Mouse (Mus musculus): Measurements from ENCODE around the gene Zscan10.

Zscan10 gene

DNA sequence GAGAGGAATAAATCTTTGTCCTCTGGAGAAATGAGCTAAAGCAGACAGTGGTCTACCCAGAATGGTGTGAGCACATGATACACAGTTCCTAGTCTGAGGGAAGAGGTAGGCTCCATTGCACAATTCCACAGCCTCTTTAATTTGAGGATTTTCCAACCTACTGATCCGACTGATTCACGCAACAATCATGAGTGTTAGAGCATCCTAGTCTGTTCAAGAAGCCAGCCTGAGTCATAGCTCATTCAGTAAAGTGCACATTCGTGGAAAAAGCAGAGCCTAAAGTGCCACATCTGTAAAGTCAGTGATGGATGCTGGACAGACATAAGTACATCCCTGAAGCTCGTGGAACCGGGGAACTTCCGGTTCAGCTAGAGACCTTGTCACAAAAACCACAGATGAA, 50.7 kb downstream of the Zscan10 start:
- DNase-seq (ENCODE audit: low spot score in 2 of 2): no peak

DNA sequence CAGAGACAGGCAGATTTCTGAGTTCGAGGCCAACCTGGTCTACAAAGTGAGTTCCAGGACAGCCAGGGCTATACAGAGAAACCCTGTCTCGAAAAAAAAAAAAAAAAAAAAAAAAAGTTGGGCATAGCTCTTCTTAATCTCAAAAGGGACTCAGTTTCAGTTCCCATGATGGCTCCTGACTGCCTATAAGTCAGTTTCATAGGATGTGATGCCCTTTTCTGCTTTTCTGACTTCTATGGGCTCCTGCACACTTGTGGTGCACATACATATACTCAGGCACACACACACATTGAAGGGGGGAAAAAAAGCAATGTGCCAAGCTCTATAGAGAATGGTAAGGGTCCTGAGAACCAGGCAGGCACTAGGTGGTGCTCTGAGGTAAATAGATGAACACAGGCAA, 52.7 kb downstream of the Zscan10 start:
- DNase-seq (ENCODE audit: low spot score in 2 of 2): no peak

DNA sequence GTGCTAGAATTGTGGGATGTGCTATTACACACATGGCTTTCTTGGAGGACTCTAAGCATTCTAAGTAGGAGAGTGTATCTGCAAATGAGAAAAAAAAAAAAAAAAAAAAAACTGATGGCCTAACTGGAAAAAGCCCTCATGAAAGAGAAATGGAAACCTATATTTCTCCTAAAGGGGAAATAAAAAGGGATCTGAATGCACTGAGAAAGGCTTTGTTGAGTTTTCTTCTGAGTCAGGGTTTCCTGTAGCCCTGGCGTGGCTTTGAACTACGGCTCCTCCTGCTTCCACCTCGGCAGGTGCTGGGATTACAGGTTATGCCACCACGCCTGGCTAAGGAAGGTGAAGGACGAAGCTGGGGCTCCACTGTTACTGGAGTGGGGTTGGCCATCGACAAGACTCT, 53.3 kb downstream of the Zscan10 start:
- no peak for DNase-seq (ENCODE audit: low spot score in 2 of 2)

DNA sequence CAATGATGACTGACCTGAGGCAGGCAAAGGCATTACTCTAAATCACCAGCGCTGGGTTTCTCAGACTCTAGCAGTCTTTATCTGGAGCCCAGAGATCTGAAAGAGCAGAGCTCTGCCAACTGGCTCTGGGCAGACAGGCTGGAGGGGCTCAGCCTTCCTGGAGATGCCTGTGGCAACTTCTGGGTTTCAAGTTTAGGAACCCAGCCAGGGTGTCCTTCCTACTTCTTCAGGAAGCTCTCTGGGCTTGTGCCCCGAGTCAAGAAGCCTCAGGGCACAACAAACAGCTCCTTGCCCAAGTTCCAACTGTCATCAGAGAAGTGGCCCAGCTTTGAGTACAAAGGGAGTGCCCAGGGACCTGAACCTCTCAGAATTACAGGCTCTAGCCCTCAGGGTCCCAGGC, 53.8 kb downstream of the Zscan10 start:
- no peak for DNase-seq (ENCODE audit: low spot score in 2 of 2)

DNA sequence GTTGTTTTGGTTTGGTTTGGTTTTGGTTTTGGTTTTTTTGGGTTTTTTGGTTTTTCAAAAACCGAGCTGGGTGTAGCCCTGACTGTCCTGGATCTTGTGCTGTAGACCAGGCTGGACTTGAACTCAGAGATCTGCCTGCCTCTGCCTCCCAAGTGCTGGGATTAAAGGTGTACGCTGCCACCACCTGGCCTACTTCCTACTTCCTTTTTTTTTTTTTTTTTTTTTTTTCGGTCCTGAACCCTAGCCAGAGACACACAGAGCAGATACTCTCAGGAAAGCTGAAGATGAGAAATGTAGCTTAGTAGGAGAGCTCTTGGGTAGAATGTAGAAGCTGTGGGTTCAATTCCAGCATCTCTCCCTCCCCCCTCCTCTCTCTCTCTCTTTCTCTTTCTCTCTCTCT, 57.8 kb downstream of the Zscan10 start:
- no peak for DNase-seq (ENCODE audit: low spot score in 2 of 2)

DNA sequence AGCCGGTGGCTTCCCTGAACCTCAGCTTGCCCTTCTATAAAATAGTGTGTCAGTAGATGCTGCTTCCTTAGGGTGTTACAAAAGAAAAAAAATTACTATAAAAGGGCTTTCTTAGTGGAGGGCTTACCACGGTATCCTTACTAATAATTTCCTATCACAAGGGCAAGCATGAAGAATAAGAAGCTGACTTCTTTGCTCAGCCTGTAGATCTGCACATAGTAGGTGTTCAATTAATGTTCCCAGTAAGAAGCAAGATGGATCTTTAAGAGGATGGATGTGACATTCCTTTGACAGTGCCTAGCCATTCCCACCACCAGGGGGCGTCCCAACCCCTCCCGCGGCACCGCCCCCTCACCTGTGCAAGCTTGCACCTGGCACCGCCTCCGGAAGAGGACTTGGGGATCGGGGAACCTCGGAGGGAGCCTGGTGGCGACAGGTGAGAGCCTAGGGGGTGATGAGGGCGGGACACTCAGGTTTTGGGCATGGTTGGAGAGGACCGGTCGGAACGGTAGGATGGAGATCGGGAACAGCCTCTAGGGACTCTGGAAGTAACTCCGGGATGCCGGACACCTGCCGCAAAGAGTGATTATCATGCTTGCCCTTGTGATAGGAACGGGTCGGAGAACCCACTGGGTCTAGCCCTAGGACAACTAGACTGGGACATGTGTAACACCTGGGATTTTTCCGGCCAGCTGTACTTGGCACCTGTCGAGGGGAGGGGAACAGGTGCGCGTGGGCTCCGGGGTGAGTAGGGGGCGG, 59.6 kb downstream of the Zscan10 start, which contains the start of gene Bicdl2:
Gene Bicdl2 (plus strand): TSS at position 390 of the 759 bp plus-strand sequence.
- no peak for DNase-seq (ENCODE audit: low spot score in 2 of 2)
